Mouse (Mus musculus): ENCODE data around the gene Edem1. TPM values are rescaled to one million over a fixed set of nuclear protein-coding genes. Genes with fewer than 3 reads are reported as not detected.

Gene Edem1
- polyA plus RNA-seq, 1 experiment from 2014 or later = 5.0 TPM

DNA sequence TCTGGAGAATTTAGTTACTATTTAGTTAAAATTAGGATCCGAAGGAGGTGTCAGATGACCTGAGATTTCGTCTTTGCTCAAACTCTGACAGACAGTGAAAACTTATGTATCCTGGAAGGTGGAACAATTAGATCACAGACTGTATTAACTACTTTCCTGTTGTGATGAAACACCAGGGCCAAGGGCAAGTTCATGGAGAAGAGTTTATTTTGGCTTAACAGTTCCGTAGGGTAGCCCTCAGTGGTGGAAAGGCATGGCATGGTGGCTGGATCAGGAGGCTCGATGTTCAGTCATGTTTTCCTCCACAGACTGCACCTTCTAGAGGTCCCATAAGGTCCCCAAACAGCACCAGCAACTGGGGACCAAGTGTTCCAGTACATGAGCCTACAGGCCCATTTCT lies 8.6 kb downstream of the Edem1 start:
- Histone ChIP-seq H3K9ac (ENCODE audit: low read depth, low read length) (no peak overlapping the region), H3K27ac (ENCODE audit: low read depth, low read length) (no peak overlapping the region), H3K36me3 (ENCODE audit: control insufficient read depth, insufficient read depth, low read length) (no peaks in the 10 kb centered on the region), H3K4me1 (ENCODE audit: control insufficient read depth, insufficient read depth, low read depth, low read length) (no peaks in the 10 kb centered on the region; the same call in 1 of the 2 replicates), H3K9me3 (ENCODE audit: control insufficient read depth, low read length) (no peaks in the 10 kb centered on the region), H3K27me3 (replicated peaks; ENCODE audit: control insufficient read depth, insufficient read depth, low read length) (no peaks in the 10 kb centered on the region), H3K4me3 (ENCODE audit: low read length) (no peak overlapping the region), H3K4me2 (ENCODE audit: low read length) (no peak overlapping the region)
- no peak for ATAC-seq
- WGBS = 93% methylated on average over 4 of the region's 4 CpGs

DNA sequence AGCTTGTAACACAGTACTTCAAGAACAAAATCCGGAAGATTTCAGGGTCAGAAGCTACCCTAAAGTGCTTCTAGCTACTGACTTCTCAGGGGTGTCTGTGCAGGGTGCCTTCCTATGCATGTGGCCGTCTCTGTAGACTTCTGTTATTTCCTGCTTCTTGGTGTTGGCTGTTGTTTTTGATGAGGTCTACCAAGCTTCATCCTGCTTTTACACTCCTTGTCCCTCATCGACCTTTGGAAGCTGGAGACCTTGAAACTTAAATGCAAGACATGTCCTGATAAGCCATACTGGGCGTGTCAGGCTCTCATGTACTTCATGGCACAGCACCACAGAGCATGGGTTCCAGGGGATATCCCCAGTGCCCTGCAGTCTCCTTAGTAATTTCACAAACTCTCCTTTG lies 9.5 kb downstream of the Edem1 start:
- no peak for ATAC-seq
- H3K4me2 ChIP-seq (ENCODE audit: low read length) = no peak overlapping the region
- H3K27me3 ChIP-seq (replicated peaks; ENCODE audit: control insufficient read depth, insufficient read depth, low read length) = no peaks in the 10 kb centered on the region
- H3K27ac ChIP-seq (ENCODE audit: low read depth, low read length) = no peak overlapping the region
- H3K4me1 ChIP-seq (ENCODE audit: control insufficient read depth, insufficient read depth, low read depth, low read length) = no peaks in the 10 kb centered on the region; the same call in 1 of the 2 replicates
- WGBS = 89% methylated on average over 4 of the region's 4 CpGs
- no peak overlapping the region for H3K9ac ChIP-seq (ENCODE audit: low read depth, low read length)
- no peaks in the 10 kb centered on the region for H3K9me3 ChIP-seq (ENCODE audit: control insufficient read depth, low read length)
- H3K4me3 ChIP-seq (ENCODE audit: low read length) = no peak overlapping the region
- no peaks in the 10 kb centered on the region for H3K36me3 ChIP-seq (ENCODE audit: control insufficient read depth, insufficient read depth, low read length)

DNA sequence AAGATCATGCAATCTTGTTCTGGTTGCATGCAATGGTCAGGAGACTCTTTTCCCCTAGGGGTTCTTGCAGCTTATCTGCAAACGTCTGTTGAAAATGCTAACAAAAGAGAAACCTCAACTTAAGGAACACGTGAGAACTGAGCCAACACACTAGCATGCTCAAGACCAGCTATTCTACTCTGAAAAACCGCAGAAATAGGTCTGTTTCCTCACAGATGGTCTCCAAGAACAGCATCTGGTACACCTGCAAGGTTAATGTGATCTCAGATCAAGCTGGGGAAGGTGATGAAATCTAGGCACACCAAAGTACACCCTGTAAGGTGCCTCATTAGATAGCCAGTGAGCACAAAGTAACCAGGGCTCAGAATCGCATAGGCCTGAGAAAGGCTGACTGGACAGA lies 11.0 kb downstream of the Edem1 start:
- no peaks in the 10 kb centered on the region for H3K9me3 ChIP-seq (ENCODE audit: control insufficient read depth, low read length)
- no peak overlapping the region for H3K4me3 ChIP-seq (ENCODE audit: low read length)
- H3K27ac ChIP-seq (ENCODE audit: low read depth, low read length) = no peak overlapping the region
- H3K4me2 ChIP-seq (ENCODE audit: low read length) = no peak overlapping the region
- ATAC-seq = no peak
- WGBS = 89% methylated on average over 4 of the region's 4 CpGs
- H3K27me3 ChIP-seq (replicated peaks; ENCODE audit: control insufficient read depth, insufficient read depth, low read length) = no peaks in the 10 kb centered on the region
- no peaks in the 10 kb centered on the region; the same call in 1 of the 2 replicates for H3K4me1 ChIP-seq (ENCODE audit: control insufficient read depth, insufficient read depth, low read depth, low read length)
- H3K9ac ChIP-seq (ENCODE audit: low read depth, low read length) = no peak overlapping the region
- no peaks in the 10 kb centered on the region; the same call in 1 of the 2 replicates for H3K36me3 ChIP-seq (ENCODE audit: control insufficient read depth, insufficient read depth, low read length)

DNA sequence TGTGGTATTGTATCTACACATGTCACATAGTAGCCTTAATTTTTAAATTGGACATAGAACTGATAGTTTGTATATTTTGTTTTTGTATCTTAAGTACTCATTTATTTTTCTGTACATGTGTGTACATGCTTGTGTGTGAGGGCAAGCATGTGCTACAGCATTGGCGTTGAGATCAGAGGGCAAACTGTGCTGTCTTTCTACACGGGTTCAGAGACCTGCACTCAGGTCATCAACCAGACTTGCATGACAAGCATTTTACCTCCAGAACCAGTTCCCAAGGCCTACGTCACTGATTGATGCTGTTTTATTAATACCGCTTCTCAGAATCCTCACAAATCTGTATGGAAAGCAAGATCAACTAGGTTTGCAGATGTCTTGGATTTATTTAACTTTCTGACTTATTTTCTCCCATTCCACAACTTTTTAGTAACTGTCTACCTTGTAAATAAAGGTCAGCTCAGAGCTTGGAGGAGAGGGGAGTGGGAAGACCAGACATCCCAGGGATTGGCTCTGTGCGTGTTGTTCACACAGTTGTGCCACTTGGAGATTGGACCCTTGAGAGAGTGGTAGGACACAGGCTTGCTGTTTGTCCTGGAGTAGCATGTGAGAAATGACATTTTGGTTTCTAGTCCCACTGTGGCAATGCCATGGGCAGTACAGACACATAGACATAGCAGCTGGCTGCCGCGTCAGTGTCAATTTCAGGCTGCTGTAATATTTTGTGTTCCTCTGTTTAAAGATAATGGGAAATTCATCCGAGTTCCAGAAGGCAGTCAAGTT lies 12.6 kb downstream of the Edem1 start:
- ATAC-seq = no peak
- WGBS = 96% methylated on average over 8 of the region's 8 CpGs

DNA sequence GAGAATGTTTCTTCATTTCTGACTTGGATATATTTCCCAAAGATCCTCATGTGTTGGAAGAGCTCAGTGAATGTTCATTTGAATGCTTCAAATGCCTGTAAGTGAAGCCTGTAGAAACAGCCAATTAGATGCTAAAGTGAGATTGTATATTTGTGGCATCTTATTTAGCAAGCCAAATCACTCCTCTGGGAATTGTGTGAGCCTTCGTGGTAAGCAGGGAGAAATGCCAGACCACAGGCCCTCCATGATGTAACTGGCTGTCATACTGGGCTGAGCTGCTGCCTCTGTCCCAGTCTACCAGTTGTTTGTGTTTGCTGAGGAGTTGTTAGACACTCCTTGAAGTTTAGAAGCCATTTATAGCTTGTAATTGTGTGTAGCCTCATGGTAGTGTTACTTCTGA lies 15.2 kb downstream of the Edem1 start:
- Histone ChIP-seq H3K27ac (ENCODE audit: low read depth, low read length) (no peak overlapping the region), H3K4me1 (ENCODE audit: control insufficient read depth, insufficient read depth, low read depth, low read length) (no peaks in the 10 kb centered on the region), H3K4me3 (ENCODE audit: low read length) (no peak overlapping the region), H3K9me3 (ENCODE audit: control insufficient read depth, low read length) (no peaks in the 10 kb centered on the region), H3K27me3 (replicated peaks; ENCODE audit: control insufficient read depth, insufficient read depth, low read length) (no peaks in the 10 kb centered on the region), H3K9ac (ENCODE audit: low read depth, low read length) (no peak overlapping the region), H3K36me3 (ENCODE audit: control insufficient read depth, insufficient read depth, low read length) (no peaks in the 10 kb centered on the region; the same call in 1 of the 2 replicates), H3K4me2 (ENCODE audit: low read length) (no peak overlapping the region)
- WGBS = 53% methylated on average over 1 of the region's 1 CpGs
- no peak for ATAC-seq

More for the DNA sequence above, 12.6 kb downstream of the Edem1 start:
- Histone ChIP-seq H3K9ac (ENCODE audit: low read depth, low read length) (no peak overlapping the region), H3K36me3 (ENCODE audit: control insufficient read depth, insufficient read depth, low read length) (no peaks in the 10 kb centered on the region; the same call in 1 of the 2 replicates), H3K27ac (ENCODE audit: low read depth, low read length) (no peak overlapping the region), H3K27me3 (replicated peaks; ENCODE audit: control insufficient read depth, insufficient read depth, low read length) (no peaks in the 10 kb centered on the region), H3K9me3 (ENCODE audit: control insufficient read depth, low read length) (no peaks in the 10 kb centered on the region), H3K4me1 (ENCODE audit: control insufficient read depth, insufficient read depth, low read depth, low read length) (no peaks in the 10 kb centered on the region), H3K4me2 (ENCODE audit: low read length) (no peak overlapping the region), H3K4me3 (ENCODE audit: low read length) (no peak overlapping the region)

DNA sequence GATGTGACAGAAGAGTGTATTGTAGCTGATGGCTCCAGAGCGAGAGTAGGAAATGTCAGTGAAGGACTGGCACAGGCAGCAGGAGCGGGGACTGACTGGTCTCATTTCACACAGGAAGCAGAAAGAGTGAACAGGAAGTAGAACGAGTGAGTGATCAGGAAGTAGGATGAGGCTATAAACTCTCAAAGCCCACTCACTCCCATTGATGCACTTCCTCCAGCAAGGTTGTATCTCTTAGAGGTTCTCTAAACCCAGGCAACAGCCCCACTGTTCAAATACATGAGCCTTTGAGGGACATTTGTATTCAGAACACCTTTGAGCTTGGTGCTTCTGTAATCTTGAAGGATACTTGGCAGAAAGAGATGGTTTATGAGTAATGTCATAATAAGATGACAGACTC lies 15.7 kb downstream of the Edem1 start:
- Histone ChIP-seq H3K9me3 (ENCODE audit: control insufficient read depth, low read length) (no peaks in the 10 kb centered on the region), H3K4me3 (ENCODE audit: low read length) (no peak overlapping the region), H3K27ac (ENCODE audit: low read depth, low read length) (no peak overlapping the region), H3K4me1 (ENCODE audit: control insufficient read depth, insufficient read depth, low read depth, low read length) (no peaks in the 10 kb centered on the region), H3K9ac (ENCODE audit: low read depth, low read length) (no peak overlapping the region), H3K36me3 (ENCODE audit: control insufficient read depth, insufficient read depth, low read length) (no peaks in the 10 kb centered on the region; the same call in 1 of the 2 replicates), H3K4me2 (ENCODE audit: low read length) (no peak overlapping the region), H3K27me3 (replicated peaks; ENCODE audit: control insufficient read depth, insufficient read depth, low read length) (no peaks in the 10 kb centered on the region)
- no peak for ATAC-seq
- WGBS = 85% methylated on average over 3 of the region's 3 CpGs

DNA sequence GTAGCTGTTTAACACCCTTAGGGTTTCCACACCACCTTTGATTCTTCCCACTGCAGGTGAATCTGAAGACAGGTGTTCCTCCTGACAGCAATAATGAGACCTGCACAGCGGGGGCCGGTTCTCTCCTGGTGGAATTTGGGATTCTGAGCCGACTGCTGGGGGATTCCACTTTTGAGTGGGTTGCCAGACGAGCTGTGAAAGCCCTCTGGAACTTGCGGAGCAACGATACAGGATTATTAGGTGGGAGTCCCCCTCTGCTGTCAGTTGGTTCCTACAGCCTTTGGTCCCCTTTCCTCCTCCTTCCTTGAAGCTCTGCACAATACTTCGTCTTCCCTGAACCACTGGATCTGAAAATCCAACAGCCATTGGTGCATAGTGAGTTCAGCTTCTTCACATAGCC lies 16.3 kb downstream of the Edem1 start:
- WGBS = 89% methylated on average over 7 of the region's 7 CpGs
- peaks cover 2% of the 10 kb centered on the region for H3K36me3 ChIP-seq (ENCODE audit: control insufficient read depth, insufficient read depth, low read length)

DNA sequence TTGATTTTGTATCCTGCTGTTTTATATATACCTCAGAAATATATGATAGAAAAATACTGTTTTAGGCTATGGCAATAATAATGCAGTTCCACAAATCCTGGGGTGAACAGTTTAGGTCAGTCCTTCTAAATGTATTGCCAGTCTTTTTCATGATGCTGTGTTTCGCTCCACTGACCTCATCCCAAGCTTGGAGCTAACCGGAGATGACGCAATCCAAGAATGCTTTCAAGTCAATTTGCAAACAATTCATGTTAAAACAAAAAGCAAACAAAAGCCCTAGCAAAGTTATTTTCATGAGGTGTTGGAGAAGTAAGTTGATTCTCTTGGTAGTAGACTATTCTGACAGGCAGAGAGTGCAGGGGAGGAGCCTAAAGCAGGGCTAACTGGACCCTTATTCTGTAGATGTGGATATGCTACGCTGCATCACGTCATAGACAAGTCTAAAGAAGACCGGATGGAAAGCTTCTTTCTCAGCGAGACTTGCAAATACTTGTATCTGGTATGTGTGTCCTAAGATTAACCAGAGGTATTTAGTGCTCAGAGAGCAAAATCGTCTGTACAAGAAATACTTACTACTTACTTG lies 23.7 kb downstream of the Edem1 start:
- Histone ChIP-seq H3K9ac (ENCODE audit: low read depth, low read length) (no peak overlapping the region), H3K4me3 (ENCODE audit: low read length) (no peak overlapping the region), H3K9me3 (ENCODE audit: control insufficient read depth, low read length) (no peaks in the 10 kb centered on the region), H3K36me3 (ENCODE audit: control insufficient read depth, insufficient read depth, low read length) (peaks cover 30% of the 10 kb centered on the region), H3K27me3 (replicated peaks; ENCODE audit: control insufficient read depth, insufficient read depth, low read length) (no peaks in the 10 kb centered on the region), H3K27ac (ENCODE audit: low read depth, low read length) (no peak overlapping the region), H3K4me2 (ENCODE audit: low read length) (no peak overlapping the region), H3K4me1 (ENCODE audit: control insufficient read depth, insufficient read depth, low read depth, low read length) (no peaks in the 10 kb centered on the region)
- no peak for ATAC-seq
- 94% methylated on average over 8 of the region's 8 CpGs for WGBS

More for the DNA sequence above, 16.3 kb downstream of the Edem1 start:
- no peak for ATAC-seq
- no peaks in the 10 kb centered on the region for H3K9me3 ChIP-seq (ENCODE audit: control insufficient read depth, low read length)
- H3K27ac ChIP-seq (ENCODE audit: low read depth, low read length) = no peak overlapping the region
- H3K9ac ChIP-seq (ENCODE audit: low read depth, low read length) = no peak overlapping the region
- no peaks in the 10 kb centered on the region for H3K4me1 ChIP-seq (ENCODE audit: control insufficient read depth, insufficient read depth, low read depth, low read length)
- no peaks in the 10 kb centered on the region for H3K27me3 ChIP-seq (replicated peaks; ENCODE audit: control insufficient read depth, insufficient read depth, low read length)
- no peak overlapping the region for H3K4me2 ChIP-seq (ENCODE audit: low read length)
- H3K4me3 ChIP-seq (ENCODE audit: low read length) = no peak overlapping the region

DNA sequence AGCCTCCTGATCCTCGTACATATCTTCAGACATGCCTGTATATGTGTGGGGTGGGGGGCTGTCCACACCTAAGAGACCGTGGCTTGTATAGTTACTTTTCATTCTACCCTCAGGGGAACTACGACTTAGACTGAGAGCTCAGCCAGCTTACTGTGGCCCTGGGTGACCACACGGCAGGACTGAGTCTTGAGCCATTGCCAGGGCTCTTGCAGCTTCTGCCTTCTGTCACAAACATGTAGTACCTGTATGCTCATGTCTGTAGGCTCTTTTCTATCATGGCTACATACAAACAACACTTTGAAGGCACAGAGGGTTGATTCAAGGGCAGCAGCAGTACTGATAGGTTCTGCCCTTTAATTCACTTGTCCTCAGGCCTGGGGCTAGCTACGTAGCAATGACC lies 24.5 kb downstream of the Edem1 start:
- Histone ChIP-seq H3K4me1 (ENCODE audit: control insufficient read depth, insufficient read depth, low read depth, low read length) (no peaks in the 10 kb centered on the region), H3K4me3 (ENCODE audit: low read length) (no peak overlapping the region), H3K9ac (ENCODE audit: low read depth, low read length) (no peak overlapping the region), H3K9me3 (ENCODE audit: control insufficient read depth, low read length) (no peaks in the 10 kb centered on the region), H3K27me3 (replicated peaks; ENCODE audit: control insufficient read depth, insufficient read depth, low read length) (no peaks in the 10 kb centered on the region), H3K4me2 (ENCODE audit: low read length) (no peak overlapping the region), H3K36me3 (ENCODE audit: control insufficient read depth, insufficient read depth, low read length) (peaks cover 32% of the 10 kb centered on the region), H3K27ac (ENCODE audit: low read depth, low read length) (no peak overlapping the region)
- no peak for ATAC-seq
- 96% methylated on average over 5 of the region's 5 CpGs for WGBS

Data from hindbrain, embryonic 16.5 days (tissue).